Mouse (Mus musculus) forebrain, postnatal 0 days (tissue): Measurements from ENCODE around the gene Clip2. TPM values are rescaled to one million over a fixed set of nuclear protein-coding genes. Genes with fewer than 3 reads are reported as not detected.
A peak's percentile ranks its signal among the peaks of the same experiment; 100 is the strongest.

Experiments
- ATAC-seq: fragments of 200-750 bp; cut with Nextera tagmentation; 2 replicates; pipeline ENCODE4 v1.8.0; 2017; ENCODE audit warnings: mild to moderate bottlenecking, moderate library complexity
- DNase-seq: peaks from one replicate; pipeline ENCODE4 v3.0.0-alpha.2; 2015
- H3K27ac ChIP-seq: fragments of 300-500 bp; sonication (generic); 2 replicates; pipeline ENCODE4 v1.5.1; 2014; ENCODE audit warnings: low read depth, mild to moderate bottlenecking, antibody characterized with exemption, low read length, moderate library complexity, mixed read lengths
- H3K27me3 ChIP-seq: fragments of 300-500 bp; sonication (generic); 2 replicates; pipeline ENCODE4 v1.6.1; 2014; ENCODE audit warnings: mild to moderate bottlenecking, low read length, mixed read lengths; ENCODE audit not compliant: insufficient read depth
- H3K36me3 ChIP-seq: fragments of 300-500 bp; sonication (generic); 2 replicates; pipeline ENCODE4 v1.6.1; 2014; ENCODE audit warnings: mild to moderate bottlenecking, moderate library complexity; ENCODE audit not compliant: insufficient read depth
- H3K4me1 ChIP-seq: fragments of 300-500 bp; sonication (generic); 2 replicates; pipeline ENCODE4 v1.6.1; 2014; ENCODE audit warnings: antibody characterized with exemption; ENCODE audit not compliant: insufficient read depth
- H3K4me2 ChIP-seq: fragments of 300-500 bp; sonication (generic); 2 replicates; pipeline ENCODE4 v1.6.1; 2014; ENCODE audit warnings: low read depth, mild to moderate bottlenecking, moderate library complexity
- H3K4me3 ChIP-seq: fragments of 300-500 bp; sonication (generic); 2 replicates; pipeline ENCODE4 v1.5.1; 2014; ENCODE audit warnings: low read depth, low read length, mixed read lengths
- H3K9ac ChIP-seq: fragments of 300-500 bp; sonication (generic); 2 replicates; pipeline ENCODE4 v1.6.1; 2014; ENCODE audit warnings: mild to moderate bottlenecking
- H3K9me3 ChIP-seq: fragments of 300-500 bp; sonication (generic); 2 replicates; pipeline ENCODE4 v1.6.1; 2016; ENCODE audit warnings: low read length
- CTCF ChIP-seq: sonication (generic); IDR thresholded peaks from 2 replicates; pipeline ENCODE4 v1.5.1; 2016; ENCODE audit warnings: antibody characterized with exemption, control low read depth, low read depth
- WGBS: fragments of 180-500 bp; shearing (Covaris S2); extraction: QIAGEN DNeasy Blood & Tissue Kit; methylation state at CpG from one replicate; pipeline ENCODE4 v1.1.7; 2014; 5-methylcytosine and 5-hydroxymethylcytosine counted together
- polyA plus RNA-seq: library from polyadenylated mRNA; unstranded; fragments of >200 nt; fragmentation: Nextera tagmentation; extraction: Ambion mirVana; gene quantifications from 2 replicates; pipeline ENCODE4 v1.2.1, GENCODE M21; 2015
- total RNA-seq: library from RNA; depleted of rRNA; stranded (reverse); fragments of >200 nt; gene quantifications from 2 replicates; pipeline ENCODE4 v1.2.3, GENCODE M21; 2014

Clip2 gene
- total and polyA plus RNA-seq, 2 experiments from 2014 or later: 14.5 to 162 TPM

DNA sequence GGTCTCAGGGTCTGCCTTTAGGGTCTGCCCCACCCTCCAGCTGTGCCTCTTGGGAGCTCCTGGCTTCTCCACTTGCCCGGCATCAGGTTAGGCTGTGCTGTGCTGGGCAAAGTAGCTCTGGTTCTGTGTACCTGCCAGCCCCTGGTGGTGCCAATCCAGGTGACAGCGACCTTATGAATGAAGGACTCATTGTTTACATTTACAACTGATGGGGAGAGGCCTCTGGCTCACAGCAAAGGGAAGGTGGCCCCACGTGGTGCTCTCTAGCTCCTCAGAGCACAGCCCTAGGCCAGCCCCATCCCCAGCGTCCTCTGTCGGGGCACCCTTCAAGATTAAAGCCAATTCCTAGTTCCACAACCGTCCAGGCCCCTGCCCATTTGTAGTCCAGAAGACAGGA lies 1.4 kb downstream of the Clip2 start:
- WGBS: 6% methylated on average over 6 of the region's 6 CpGs
- peaks cover 8% of the 10 kb centered on the region for H3K4me1 ChIP-seq
- no peak for DNase-seq
- peak overlapping the region; percentile 97 for H3K9ac ChIP-seq
- TF ChIP-seq CTCF: no peak
- no peaks in the 10 kb centered on the region for H3K27me3 ChIP-seq
- no peaks in the 10 kb centered on the region for H3K9me3 ChIP-seq
- H3K36me3 ChIP-seq: no peaks in the 10 kb centered on the region; the same call in 1 of the 2 replicates
- peak overlapping the region; percentile 85 for H3K4me2 ChIP-seq
- H3K4me3 ChIP-seq: peak overlapping the region; percentile 96
- ATAC-seq: no peak
- H3K27ac ChIP-seq: peak overlapping the region; percentile 99

GRCm38 (mm10) chr5:134549640-134550168 lies 2.5 kb downstream of the Clip2 start:
- H3K27me3 ChIP-seq: no peaks in the 10 kb centered on the region
- no peaks in the 10 kb centered on the region for H3K9me3 ChIP-seq
- peak overlapping the region; percentile 85 for H3K4me2 ChIP-seq
- H3K36me3 ChIP-seq: no peaks in the 10 kb centered on the region; the same call in 1 of the 2 replicates
- DNase-seq: no peak
- H3K4me1 ChIP-seq: peaks cover 8% of the 10 kb centered on the region
- no peak overlapping the region for H3K9ac ChIP-seq
- TF ChIP-seq CTCF: no peak
- no peak overlapping the region for H3K27ac ChIP-seq
- 95% methylated on average over 2 of the region's 3 CpGs for WGBS
- no peak for ATAC-seq
- peak overlapping the region; percentile 96; the same call in 1 of the 2 replicates for H3K4me3 ChIP-seq

DNA sequence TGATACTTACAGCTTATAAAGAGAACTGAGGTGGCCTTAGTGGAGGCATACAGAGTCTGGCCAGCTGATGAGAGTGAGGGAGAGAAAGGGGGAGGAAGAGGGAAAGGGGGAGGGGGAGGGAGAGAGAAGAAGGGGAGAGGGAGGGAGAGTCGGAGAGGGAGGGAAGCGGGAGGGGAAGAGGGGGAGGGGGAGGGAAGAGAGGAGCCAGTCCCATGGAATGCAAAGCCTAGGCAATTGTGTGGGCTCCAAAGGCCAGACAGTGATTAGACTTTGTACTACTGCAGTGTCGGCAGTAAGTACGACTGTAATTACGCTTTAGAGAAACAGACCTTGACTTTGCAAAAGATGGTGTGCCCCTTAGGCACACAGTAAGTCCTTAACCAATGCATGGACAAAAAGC lies 3.9 kb downstream of the Clip2 start:
- no peak overlapping the region for H3K9ac ChIP-seq
- no peaks in the 10 kb centered on the region for H3K27me3 ChIP-seq
- ATAC-seq: no peak
- peaks cover 8% of the 10 kb centered on the region for H3K4me1 ChIP-seq
- H3K36me3 ChIP-seq: no peaks in the 10 kb centered on the region; the same call in 1 of the 2 replicates
- no peak overlapping the region for H3K27ac ChIP-seq
- peak overlapping the region; percentile 0; the same call in 1 of the 2 replicates for H3K4me2 ChIP-seq
- no peak for DNase-seq
- H3K9me3 ChIP-seq: no peaks in the 10 kb centered on the region
- WGBS: 37% methylated on average over 5 of the region's 5 CpGs
- no peak overlapping the region for H3K4me3 ChIP-seq
- no peak for TF ChIP-seq CTCF

- Histone ChIP-seq H3K9me3 (no peaks in the 10 kb centered on the region), H3K27me3 (no peaks in the 10 kb centered on the region), H3K4me2 (no peak overlapping the region), H3K36me3 (no peaks in the 10 kb centered on the region; the same call in 1 of the 2 replicates), H3K9ac (no peak overlapping the region), H3K4me1 (peaks cover 3% of the 10 kb centered on the region), H3K27ac (no peak overlapping the region), H3K4me3 (no peak overlapping the region)
- no peak for DNase-seq
- 78% methylated on average over 7 of the region's 7 CpGs for WGBS
- ATAC-seq: no peak
- TF ChIP-seq CTCF: no peak
Observed at GRCm38 (mm10) chr5:134546790-134547189, 5.4 kb downstream of the Clip2 start.

GRCm38 (mm10) chr5:134545242-134545629 lies 7.0 kb downstream of the Clip2 start:
- H3K36me3 ChIP-seq: no peaks in the 10 kb centered on the region; the same call in none of the 2 replicates
- peaks cover 3% of the 10 kb centered on the region for H3K4me1 ChIP-seq
- H3K9me3 ChIP-seq: no peaks in the 10 kb centered on the region
- ATAC-seq (no peak), DNase-seq (no peak)
- H3K4me3 ChIP-seq: no peak overlapping the region
- H3K27ac ChIP-seq: no peak overlapping the region
- no peak overlapping the region for H3K4me2 ChIP-seq
- H3K27me3 ChIP-seq: no peaks in the 10 kb centered on the region
- no peak overlapping the region for H3K9ac ChIP-seq
- WGBS: 62% methylated on average over 3 of the region's 3 CpGs
- peak; percentile 47 for TF ChIP-seq CTCF

GRCm38 (mm10) chr5:134544516-134545241 lies 7.6 kb downstream of the Clip2 start:
- ATAC-seq: no peak
- H3K4me2 ChIP-seq: no peak overlapping the region
- no peak overlapping the region for H3K4me3 ChIP-seq
- no peak for TF ChIP-seq CTCF
- no peak for DNase-seq
- H3K9ac ChIP-seq: no peak overlapping the region
- 55% methylated on average over 19 of the region's 19 CpGs for WGBS
- H3K27ac ChIP-seq: no peak overlapping the region
- H3K27me3 ChIP-seq: no peaks in the 10 kb centered on the region
- H3K9me3 ChIP-seq: no peaks in the 10 kb centered on the region
- peaks cover 3% of the 10 kb centered on the region for H3K4me1 ChIP-seq
- H3K36me3 ChIP-seq: no peaks in the 10 kb centered on the region; the same call in none of the 2 replicates

DNA sequence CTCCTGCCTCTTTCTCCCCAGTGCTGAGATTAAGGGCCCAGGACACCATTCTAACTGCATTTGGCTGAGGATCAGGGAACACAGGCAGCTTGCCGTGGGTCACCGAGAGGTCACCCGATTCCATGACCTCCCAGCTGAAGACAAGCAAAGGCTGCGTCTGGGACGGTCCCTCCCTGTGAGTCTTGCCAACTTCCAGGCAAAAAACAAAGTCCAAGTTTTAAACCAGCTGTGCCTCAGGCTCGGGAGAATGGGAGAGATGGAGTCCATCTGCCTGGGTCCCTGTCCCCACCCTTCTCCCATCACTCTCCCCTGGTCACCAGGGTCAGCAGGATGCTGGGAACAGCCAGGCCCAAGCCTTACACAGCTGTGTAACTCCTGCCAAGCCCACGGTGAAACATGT lies 10.6 kb downstream of the Clip2 start:
- WGBS: 49% methylated on average over 7 of the region's 7 CpGs
- ATAC-seq (no peak), DNase-seq (no peak)
- no peak overlapping the region for H3K4me2 ChIP-seq
- no peaks in the 10 kb centered on the region for H3K27me3 ChIP-seq
- no peaks in the 10 kb centered on the region for H3K9me3 ChIP-seq
- H3K36me3 ChIP-seq: peaks cover 7% of the 10 kb centered on the region
- peaks cover under 1% of the 10 kb centered on the region; the same call in 1 of the 2 replicates for H3K4me1 ChIP-seq
- TF ChIP-seq CTCF: no peak
- H3K9ac ChIP-seq: no peak overlapping the region
- H3K27ac ChIP-seq: no peak overlapping the region
- H3K4me3 ChIP-seq: no peak overlapping the region
